Mouse (Mus musculus) stomach, embryonic 14.5 days (tissue): ENCODE measurements at regions not wholly inside any gene's neighbourhood (a gene's known extent, or its start where the extent isn't known, plus 50 kb on each side); places are given as distances from the start of the nearest gene placed in this dataset.

ENCODE experiments used
- ATAC-seq: fragments of 200-750 bp; cut with Nextera tagmentation; 2 replicates; pipeline ENCODE4 v1.8.0; 2017; ENCODE audit warnings: low read depth, moderate TSS enrichment; ENCODE audit not compliant: insufficient number of reproducible peaks, insufficient read depth, low FRiP score
- H3K27ac ChIP-seq: fragments of 300-500 bp; sonication (generic); 2 replicates; pipeline ENCODE4 v1.5.1; 2014; ENCODE audit warnings: mild to moderate bottlenecking, low read length, moderate library complexity, mixed read lengths
- H3K27me3 ChIP-seq: fragments of 300-500 bp; sonication (generic); 2 replicates; pipeline ENCODE4 v1.6.1; 2014; ENCODE audit warnings: low read length, control low read depth, mixed read lengths; ENCODE audit not compliant: control insufficient read depth, insufficient read depth
- H3K36me3 ChIP-seq: fragments of 300-500 bp; sonication (generic); 2 replicates; pipeline ENCODE4 v1.6.1; 2014; ENCODE audit warnings: mild to moderate bottlenecking, control low read depth, low read length, moderate library complexity, mixed read lengths; ENCODE audit not compliant: control insufficient read depth, insufficient read depth
- H3K4me1 ChIP-seq: fragments of 300-500 bp; sonication (generic); 2 replicates; pipeline ENCODE4 v1.6.1; 2014; ENCODE audit warnings: low read length, control low read depth, mixed read lengths; ENCODE audit not compliant: control insufficient read depth, insufficient read depth
- H3K4me2 ChIP-seq: fragments of 300-500 bp; sonication (generic); replicated peaks from 2 replicates; pipeline ENCODE4 v1.6.1; 2014; ENCODE audit warnings: low read depth, low read length, control low read depth
- H3K4me3 ChIP-seq: fragments of 300-500 bp; sonication (generic); 2 replicates; pipeline ENCODE4 v1.5.1; 2014; ENCODE audit warnings: low read depth, low read length, control low read depth
- H3K9ac ChIP-seq: fragments of 300-500 bp; sonication (generic); replicated peaks from 2 replicates; pipeline ENCODE4 v1.6.1; 2014; ENCODE audit warnings: low read depth, mild to moderate bottlenecking, control low read depth, low read length, moderate library complexity, mixed read lengths
- H3K9me3 ChIP-seq: fragments of 300-500 bp; sonication (generic); 2 replicates; pipeline ENCODE4 v1.6.1; 2016; ENCODE audit warnings: low read depth, low read length, control low read depth; ENCODE audit not compliant: control insufficient read depth
- WGBS: fragments of 180-500 bp; shearing (Covaris S2); extraction: QIAGEN DNeasy Blood & Tissue Kit; methylation state at CpG from one replicate; pipeline ENCODE4 v1.1.7; 2014; 5-methylcytosine and 5-hydroxymethylcytosine counted together

- WGBS: 14% methylated on average over 10 of the region's 10 CpGs
- peaks cover 17% of the 10 kb centered on the region for H3K4me1 ChIP-seq
- no peak overlapping the region for H3K4me2 ChIP-seq
- no peak overlapping the region for H3K4me3 ChIP-seq
- no peaks in the 10 kb centered on the region for H3K36me3 ChIP-seq
- H3K27me3 ChIP-seq: no peaks in the 10 kb centered on the region
- no peak overlapping the region for H3K27ac ChIP-seq
- H3K9ac ChIP-seq: no peak overlapping the region
- no peaks in the 10 kb centered on the region for H3K9me3 ChIP-seq
- peak; percentile 37; the same call in 1 of the 2 replicates for ATAC-seq
Observed at GRCm38 (mm10) chr3:148343633-148344361, 646.6 kb downstream of the Adgrl2 start.

GRCm38 (mm10) chr3:148343256-148343632 lies 647.1 kb downstream of the Adgrl2 start:
- Histone ChIP-seq H3K4me3 (no peak overlapping the region), H3K4me1 (peaks cover 17% of the 10 kb centered on the region), H3K27me3 (no peaks in the 10 kb centered on the region), H3K9ac (no peak overlapping the region), H3K4me2 (no peak overlapping the region), H3K27ac (no peak overlapping the region), H3K9me3 (no peaks in the 10 kb centered on the region), H3K36me3 (no peaks in the 10 kb centered on the region)
- ATAC-seq: no peak
- WGBS: 6% methylated on average over 3 of the region's 3 CpGs

GRCm38 (mm10) chr3:148339258-148339657 lies 651.1 kb downstream of the Adgrl2 start:
- Histone ChIP-seq H3K27ac (no peak overlapping the region), H3K4me1 (peaks cover 17% of the 10 kb centered on the region), H3K27me3 (no peaks in the 10 kb centered on the region), H3K4me3 (no peak overlapping the region), H3K9ac (no peak overlapping the region), H3K4me2 (no peak overlapping the region), H3K36me3 (no peaks in the 10 kb centered on the region), H3K9me3 (no peaks in the 10 kb centered on the region)
- 45% methylated on average over 2 of the region's 2 CpGs for WGBS
- ATAC-seq: 0 out of 2 replicates have a peak, but pooled peaks have one; percentile 8

- WGBS: 53% methylated on average over 6 of the region's 6 CpGs
- H3K27me3 ChIP-seq: no peaks in the 10 kb centered on the region
- H3K27ac ChIP-seq: no peak overlapping the region
- H3K4me2 ChIP-seq: no peak overlapping the region
- no peaks in the 10 kb centered on the region for H3K4me1 ChIP-seq
- H3K36me3 ChIP-seq: no peaks in the 10 kb centered on the region
- no peak for ATAC-seq
- H3K4me3 ChIP-seq: no peak overlapping the region
- no peak overlapping the region for H3K9ac ChIP-seq
- H3K9me3 ChIP-seq: no peaks in the 10 kb centered on the region
Observed at GRCm38 (mm10) chr3:148336640-148337039, 653.7 kb downstream of the Adgrl2 start.

- Histone ChIP-seq H3K27ac (no peak overlapping the region), H3K36me3 (no peaks in the 10 kb centered on the region), H3K9me3 (no peaks in the 10 kb centered on the region), H3K4me1 (no peaks in the 10 kb centered on the region), H3K4me2 (peak overlapping the region; percentile 27; the same call in 1 of the 2 replicates), H3K4me3 (no peak overlapping the region), H3K27me3 (no peaks in the 10 kb centered on the region), H3K9ac (no peak overlapping the region)
- ATAC-seq: no peak
- WGBS: 25% methylated on average over 14 of the region's 15 CpGs
Observed at GRCm38 (mm10) chr3:148336091-148336511, 654.3 kb downstream of the Adgrl2 start.

- Histone ChIP-seq H3K27me3 (no peaks in the 10 kb centered on the region), H3K36me3 (no peaks in the 10 kb centered on the region), H3K4me2 (no peak overlapping the region; the same call in 1 of the 2 replicates), H3K4me3 (no peak overlapping the region), H3K4me1 (no peaks in the 10 kb centered on the region), H3K9ac (no peak overlapping the region), H3K9me3 (no peaks in the 10 kb centered on the region), H3K27ac (no peak overlapping the region)
- 77% methylated on average over 7 of the region's 7 CpGs for WGBS
- no peak for ATAC-seq
Observed at GRCm38 (mm10) chr3:148335654-148336053, 654.7 kb downstream of the Adgrl2 start.

- Histone ChIP-seq H3K4me2 (no peak overlapping the region), H3K9ac (no peak overlapping the region), H3K27me3 (no peaks in the 10 kb centered on the region), H3K4me1 (no peaks in the 10 kb centered on the region), H3K27ac (no peak overlapping the region), H3K36me3 (no peaks in the 10 kb centered on the region), H3K4me3 (no peak overlapping the region), H3K9me3 (no peaks in the 10 kb centered on the region)
- no peak for ATAC-seq
- WGBS: 90% methylated on average over 2 of the region's 2 CpGs
Observed at GRCm38 (mm10) chr3:148324911-148325621, 665.3 kb downstream of the Adgrl2 start.

- H3K4me3 ChIP-seq: no peak overlapping the region
Observed at GRCm38 (mm10) chr3:148321894-148322293, 668.5 kb downstream of the Adgrl2 start.

More at GRCm38 (mm10) chr3:148321894-148322293, 668.5 kb downstream of the Adgrl2 start:
- Histone ChIP-seq H3K4me1 (no peaks in the 10 kb centered on the region), H3K4me2 (no peak overlapping the region), H3K27me3 (no peaks in the 10 kb centered on the region), H3K9ac (no peak overlapping the region), H3K9me3 (no peaks in the 10 kb centered on the region), H3K27ac (no peak overlapping the region), H3K36me3 (no peaks in the 10 kb centered on the region)
- WGBS: 86% methylated on average over 3 of the region's 3 CpGs
- no peak for ATAC-seq
